Mouse (Mus musculus) CH12.LX (cell line): ENCODE measurements around the gene Maip1. TPM values are rescaled to one million over a fixed set of nuclear protein-coding genes. Genes with fewer than 3 reads are reported as not detected.

Experiments used
- DNase-seq: peaks from one replicate; pipeline ENCODE4 v3.0.0-alpha.2; 2013; ENCODE audit errors: extremely low read depth
- H3K27ac ChIP-seq: 2 replicates; pipeline ENCODE4 v1.5.1; 2012; ENCODE audit warnings: low read depth, mild to moderate bottlenecking, control low read depth, moderate library complexity; ENCODE audit not compliant: insufficient read depth
- H3K27me3 ChIP-seq: replicated peaks from 2 replicates; pipeline ENCODE3; 2012; ENCODE audit warnings: inconsistent platforms
- H3K36me3 ChIP-seq, 2 experiments: replicated peaks in 1 of 2; 2 replicates each; pipeline versions ENCODE3 to v1.6.1; 2012; ENCODE audit warnings: inconsistent platforms in 1 of 2, low read length in 1 of 2, mild to moderate bottlenecking in 1 of 2, mixed read lengths in 1 of 2, moderate library complexity in 1 of 2; ENCODE audit not compliant: control insufficient read depth in 1 of 2, insufficient read depth in 1 of 2
- H3K4me1 ChIP-seq, 2 experiments: 2 replicates each; pipeline ENCODE4 v1.6.1; 2012; ENCODE audit warnings: inconsistent platforms in 1 of 2, moderate library complexity in 1 of 2; ENCODE audit not compliant: insufficient read depth in 2 of 2, control insufficient read depth in 1 of 2
- H3K4me2 ChIP-seq: 2 replicates; pipeline ENCODE4 v1.6.1; 2012; ENCODE audit warnings: low read depth, mild to moderate bottlenecking, control low read depth; ENCODE audit not compliant: poor library complexity, insufficient read depth, severe bottlenecking
- H3K4me3 ChIP-seq, 3 experiments: fragments of 150-350 bp in 1 of 3; sonication (generic) in 1 of 3; replicated peaks in 1 of 3; 2 replicates each; pipeline versions ENCODE3 to v1.5.1; 2011 to 2012; ENCODE audit warnings: low read depth in 2 of 3, low read length in 2 of 3, mild to moderate bottlenecking in 2 of 3, moderate library complexity in 2 of 3, control low read depth in 1 of 3, improper control_type of control experiment in 1 of 3, inconsistent platforms in 1 of 3, mixed read lengths in 1 of 3; ENCODE audit not compliant: poor library complexity in 1 of 3
- H3K79me2 ChIP-seq: replicated peaks from 2 replicates; pipeline ENCODE4 v1.6.1; 2012; ENCODE audit warnings: mild to moderate bottlenecking, moderate library complexity; ENCODE audit not compliant: control insufficient read depth, poor library complexity, insufficient read depth, severe bottlenecking; ENCODE audit errors: extremely low read depth
- H3K9ac ChIP-seq: 2 replicates; pipeline ENCODE4 v1.6.1; 2012; ENCODE audit warnings: low read depth, mild to moderate bottlenecking, control low read depth, moderate library complexity; ENCODE audit not compliant: insufficient read depth
- H3K9me3 ChIP-seq: replicated peaks from 2 replicates; pipeline ENCODE3; 2012; ENCODE audit warnings: low read length, inconsistent platforms, mixed read lengths
- BHLHE40 ChIP-seq: IDR thresholded peaks from 2 replicates; pipeline ENCODE4 v1.6.1; 2011; ENCODE audit warnings: mild to moderate bottlenecking, low read depth, low read length, improper control_type of control experiment
- CHD1 ChIP-seq: IDR thresholded peaks from 2 replicates; pipeline ENCODE4 v1.6.1; 2012; ENCODE audit warnings: low read depth, low read length, improper control_type of control experiment, inconsistent platforms
- ELF1 ChIP-seq: IDR thresholded peaks from 2 replicates; pipeline ENCODE4 v1.6.1; 2014; ENCODE audit warnings: low read depth, mild to moderate bottlenecking, inconsistent platforms, low read length, improper control_type of control experiment
- ETS1 ChIP-seq: conservative IDR thresholded peaks from 2 replicates; pipeline ENCODE4 v1.6.1; 2012; ENCODE audit warnings: low read depth, mild to moderate bottlenecking, inconsistent platforms, low read length, improper control_type of control experiment, moderate library complexity
- GABPA ChIP-seq: IDR thresholded peaks from 2 replicates; pipeline ENCODE4 v1.6.1; 2012; ENCODE audit warnings: low read depth, low read length, improper control_type of control experiment, inconsistent platforms; ENCODE audit not compliant: insufficient replicate concordance
- HCFC1 ChIP-seq: IDR thresholded peaks from 2 replicates; pipeline ENCODE4 v1.6.1; 2012; ENCODE audit warnings: low read depth, mild to moderate bottlenecking, inconsistent platforms, low read length, improper control_type of control experiment
- IRF4 ChIP-seq: IDR thresholded peaks from 2 replicates; pipeline ENCODE4 v1.6.1; 2014; ENCODE audit warnings: low read depth, mild to moderate bottlenecking, inconsistent platforms, low read length, improper control_type of control experiment
- JUN ChIP-seq: IDR thresholded peaks from 2 replicates; pipeline ENCODE4 v1.6.1; 2011; ENCODE audit warnings: low read depth, mild to moderate bottlenecking, low read length, improper control_type of control experiment, moderate library complexity; ENCODE audit not compliant: insufficient read depth
- JUND ChIP-seq: conservative IDR thresholded peaks from 2 replicates; pipeline ENCODE4 v1.6.1; 2011; ENCODE audit warnings: low read depth, low read length, improper control_type of control experiment
- MAFK ChIP-seq: IDR thresholded peaks from 2 replicates; pipeline ENCODE4 v1.6.1; 2011; ENCODE audit warnings: low read length, improper control_type of control experiment; ENCODE audit not compliant: insufficient replicate concordance
- MAX ChIP-seq: IDR thresholded peaks from 2 replicates; pipeline ENCODE4 v1.6.1; 2011; ENCODE audit warnings: low read length, improper control_type of control experiment
- MEF2A ChIP-seq: IDR thresholded peaks from 2 replicates; pipeline ENCODE4 v1.6.1; 2014; ENCODE audit warnings: low read depth, mild to moderate bottlenecking, inconsistent platforms, low read length, improper control_type of control experiment, borderline replicate concordance
- MXI1 ChIP-seq: IDR thresholded peaks from 2 replicates; pipeline ENCODE4 v1.6.1; 2011; ENCODE audit warnings: mild to moderate bottlenecking, low read depth, low read length, improper control_type of control experiment
- NRF1 ChIP-seq: IDR thresholded peaks from 2 replicates; pipeline ENCODE4 v1.6.1; 2014; ENCODE audit warnings: low read depth, mild to moderate bottlenecking, inconsistent platforms, low read length, improper control_type of control experiment, moderate library complexity
- POLR2AphosphoS2 ChIP-seq: IDR thresholded peaks from 2 replicates; pipeline ENCODE4 v1.6.1; 2011; ENCODE audit warnings: low read depth, low read length, improper control_type of control experiment
- RAD21 ChIP-seq: IDR thresholded peaks from 2 replicates; pipeline ENCODE4 v1.6.1; 2011; ENCODE audit warnings: low read depth, mild to moderate bottlenecking, low read length, improper control_type of control experiment, moderate library complexity
- RCOR1 ChIP-seq: conservative IDR thresholded peaks from 2 replicates; pipeline ENCODE4 v1.6.1; 2012; ENCODE audit warnings: low read depth, mild to moderate bottlenecking, inconsistent platforms, low read length, improper control_type of control experiment
- SIN3A ChIP-seq: IDR thresholded peaks from 2 replicates; pipeline ENCODE4 v1.6.1; 2012; ENCODE audit warnings: low read length, improper control_type of control experiment, inconsistent platforms
- TBP ChIP-seq: conservative IDR thresholded peaks from 2 replicates; pipeline ENCODE4 v1.6.1; 2011; ENCODE audit warnings: low read depth, low read length, improper control_type of control experiment
- TCF12 ChIP-seq: IDR thresholded peaks from 2 replicates; pipeline ENCODE4 v1.6.1; 2014; ENCODE audit warnings: low read depth, mild to moderate bottlenecking, inconsistent platforms, low read length, improper control_type of control experiment
- USF2 ChIP-seq: conservative IDR thresholded peaks from 2 replicates; pipeline ENCODE4 v1.6.1; 2011; ENCODE audit warnings: low read depth, low read length, improper control_type of control experiment
- ZC3H11A ChIP-seq: IDR thresholded peaks from 2 replicates; pipeline ENCODE4 v1.6.1; 2012; ENCODE audit warnings: low read depth, mild to moderate bottlenecking, inconsistent platforms, low read length, improper control_type of control experiment
- ZKSCAN1 ChIP-seq: IDR thresholded peaks from 2 replicates; pipeline ENCODE4 v1.6.1; 2012; ENCODE audit warnings: low read depth, inconsistent platforms, low read length, improper control_type of control experiment, borderline replicate concordance
- ZMIZ1 ChIP-seq: IDR thresholded peaks from 2 replicates; pipeline ENCODE4 v1.6.1; 2012; ENCODE audit warnings: low read depth, mild to moderate bottlenecking, inconsistent platforms, low read length, improper control_type of control experiment
- ZNF384 ChIP-seq: IDR thresholded peaks from 2 replicates; pipeline ENCODE4 v1.6.1; 2012; ENCODE audit warnings: low read depth, low read length, improper control_type of control experiment, inconsistent platforms
- dilution Hi-C: fragments of 300-500 bp; cut with MboI; formaldehyde crosslinking; loops from 2 replicates; pipeline ENCODE4 v1.14.3; 2020; ENCODE audit warnings: low sequenced_read_pairs; ENCODE audit not compliant: extremely low pct_unique_long_range_greater_than_20kb, extremely low pct_ligation_motif_present
- in situ Hi-C: fragments of 300-500 bp; cut with MboI; formaldehyde crosslinking; loops from 3 replicates; pipeline ENCODE4 v1.14.3; 2019; ENCODE audit warnings: low sequenced_read_pairs, low pct_ligation_motif_present, low pct_unique_long_range_greater_than_20kb, mixed read lengths
- polyA plus RNA-seq: library from polyadenylated mRNA; unstranded; fragments of >175 nt; gene quantifications from 2 replicates; pipeline ENCODE4 v1.2.1, GENCODE M21; 2012; ENCODE audit warnings: low read depth; ENCODE audit not compliant: insufficient read length
- total RNA-seq, 2 experiments: library from RNA; depleted of rRNA; stranded (reverse); fragments of 300-350 nt in 1 of 2; fragments of >200 nt in 1 of 2; gene quantifications; 2 replicates each; pipeline ENCODE4 v1.2.3; 2012 to 2014

The Maip1 gene
- total and polyA plus RNA-seq, 3 experiments = 7.0 to 15.5 (median 13.9) TPM

DNA sequence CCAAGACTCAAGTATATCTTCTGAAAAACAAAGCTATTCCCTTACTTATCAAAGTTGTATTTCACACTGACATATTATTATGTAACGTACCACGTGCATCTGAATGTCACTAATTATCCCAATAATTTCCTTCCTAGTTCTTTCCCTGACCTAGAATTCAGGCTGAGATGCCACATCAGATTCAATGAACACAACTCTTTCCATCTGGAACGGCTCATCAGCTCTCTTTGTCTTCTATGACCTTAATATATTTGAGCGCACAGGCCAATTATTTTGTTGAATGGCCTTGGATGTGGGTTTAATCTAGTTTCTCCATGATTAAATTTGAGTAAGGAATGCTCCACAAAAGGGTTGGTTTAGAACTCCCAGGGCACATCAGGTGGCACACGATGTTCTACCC lies 4.0 kb upstream of the Maip1 start:
- Histone ChIP-seq H3K9me3 (no peaks in the 10 kb centered on the region), H3K4me2 (no peak overlapping the region)
- TF ChIP-seq RAD21 (no peak), IRF4 (no peak), GABPA (no peak), MAFK (no peak), TCF12 (no peak), HCFC1 (no peak), ZC3H11A (no peak), SIN3A (no peak), ELF1 (no peak), BHLHE40 (no peak), NRF1 (no peak), USF2 (no peak), MXI1 (no peak), TBP (no peak), ZNF384 (no peak)
- TF ChIP-seq, all 38 proteins: peak for 0
- Histone ChIP-seq H3K27me3 (no peaks in the 10 kb centered on the region), H3K4me3 (no peak overlapping the region), H3K27ac (no peak overlapping the region), H3K36me3 (peaks cover 14 to 46% of the 10 kb centered on the region in 2 experiments), H3K4me1 (peaks cover 2 to 8% of the 10 kb centered on the region in 2 experiments; a peak in 2 of 4 replicates), H3K79me2 (peaks cover 15% of the 10 kb centered on the region), H3K9ac (no peak overlapping the region)
- in situ Hi-C loops = no loop called here
- no peak for DNase-seq
- dilution Hi-C loops = no loop called here

DNA sequence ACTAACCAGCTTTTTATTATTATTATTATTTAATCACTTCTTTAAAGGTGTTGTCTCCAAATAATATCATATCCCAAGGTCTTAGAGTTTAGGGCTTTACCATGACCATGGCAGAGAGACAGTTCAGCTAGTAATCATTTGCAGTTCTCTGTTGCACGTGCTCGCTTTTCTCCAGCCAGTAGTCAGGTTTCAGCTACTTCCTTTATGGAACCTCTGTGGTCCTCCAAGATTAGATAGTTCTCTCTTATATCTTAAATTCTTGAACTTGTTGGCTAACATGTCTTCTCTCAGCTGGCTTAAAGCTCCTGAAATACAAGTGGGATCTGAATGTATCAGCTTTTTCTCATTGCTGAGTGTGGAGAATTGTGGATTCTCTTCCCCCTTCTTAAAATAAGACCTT lies 2.9 kb downstream of the Maip1 start:
- Histone ChIP-seq H3K9ac (no peak overlapping the region), H3K4me2 (no peak overlapping the region), H3K36me3 (peaks cover 15 to 41% of the 10 kb centered on the region in 2 experiments), H3K27ac (no peak overlapping the region)
- in situ Hi-C loops = no loop called here
- TF ChIP-seq JUN (no peak), MEF2A (no peak), MAFK (no peak), POLR2AphosphoS2 (no peak), RCOR1 (no peak), MAX (no peak), ZMIZ1 (no peak), ZKSCAN1 (no peak), ETS1 (no peak), IRF4 (no peak), BHLHE40 (no peak), CHD1 (no peak), JUND (no peak), TCF12 (no peak)
- TF ChIP-seq, all 38 proteins: peak for 0
- Histone ChIP-seq H3K9me3 (no peaks in the 10 kb centered on the region), H3K27me3 (no peaks in the 10 kb centered on the region), H3K4me1 (peaks cover 7 to 30% of the 10 kb centered on the region in 2 experiments; a peak in 3 of 4 replicates), H3K79me2 (peaks cover 32% of the 10 kb centered on the region), H3K4me3 (no peak overlapping the region)
- DNase-seq = no peak
- dilution Hi-C loops = no loop called here
